Comparison of ENCODE assay signal across 21 mouse cellular contexts in genomic region chr7:117482701-117483100, GRCm38 (mm10).
DNase-seq lines count a peak whose midpoint lies in the region; ATAC-seq and TF ChIP-seq lines count a peak whose summit lies in the region.
"Had no signal": no experiment of that assay in that cellular context is flagged by ENCODE, and none has a peak within 500 bp of the region (broad histone marks: within the 10 kb centered on the region; RNA-seq: fewer than 3 reads in every experiment).

No protein-coding gene starts in this region.

- TF ChIP-seq CTCF in liver, postnatal 0 days (IDR thresholded peaks at IDR 0.05; ENCODE audit: low read depth) = peak; percentile 21; the same call in 1 of the 2 replicates
- TF ChIP-seq CTCF in CH12.LX (conservative IDR thresholded peaks at IDR 0.05 in 1 of 2, IDR thresholded peaks at IDR 0.05 in 1 of 2; ENCODE audit: low read depth in 2 of 2, low read length in 2 of 2) = peak in 1 of 2 experiments; percentile 19; a peak in 1 of 4 replicates

- no peak for TF ChIP-seq POLR2A in CH12.LX (IDR thresholded peaks at IDR 0.05; ENCODE audit: low read depth, low read length)

- dilution Hi-C loops in CH12.LX (cut with MboI; ENCODE audit: extremely low pct_ligation_motif_present, extremely low pct_unique_long_range_greater_than_20kb, low sequenced_read_pairs) = no loop called here

- TF ChIP-seq RAD21 in CH12.LX (IDR thresholded peaks at IDR 0.05; ENCODE audit: low read depth, low read length) = no peak; the same call in 1 of the 2 replicates

- H3K9ac ChIP-seq in liver, postnatal 0 days (replicated peaks) = no peak overlapping the region
- H3K9ac ChIP-seq in liver, embryonic 12.5 days = no peak overlapping the region
- H3K9ac ChIP-seq in CH12.LX (ENCODE audit: insufficient read depth, low read depth) = no peak overlapping the region
- no peak overlapping the region for H3K9ac ChIP-seq in forebrain, embryonic 11.5 days (ENCODE audit: low read length)
- H3K9ac ChIP-seq: embryonic facial prominence, embryonic 13.5 days; forebrain, embryonic 13.5 days; heart, embryonic 13.5 days; hindbrain, embryonic 12.5 days had no signal

- no peaks in the 10 kb centered on the region for H3K36me3 ChIP-seq in liver, postnatal 0 days (replicated peaks; ENCODE audit: insufficient read depth, low read length)
- no peaks in the 10 kb centered on the region for H3K36me3 ChIP-seq in liver, embryonic 12.5 days
- no peaks in the 10 kb centered on the region for H3K36me3 ChIP-seq in CH12.LX (replicated peaks in 1 of 2; ENCODE audit: control insufficient read depth in 1 of 2, insufficient read depth in 1 of 2, low read length in 1 of 2)
- no peaks in the 10 kb centered on the region for H3K36me3 ChIP-seq in megakaryocyte, embryonic 14.5 days (replicated peaks; ENCODE audit: low read length)
- H3K36me3 ChIP-seq in forebrain, embryonic 11.5 days (ENCODE audit: control insufficient read depth, insufficient read depth, low read length) = no peaks in the 10 kb centered on the region
- H3K36me3 ChIP-seq: embryonic facial prominence, embryonic 13.5 days; heart, embryonic 13.5 days; hindbrain, embryonic 12.5 days had no signal

- no peak overlapping the region for H3K4me2 ChIP-seq in liver, postnatal 0 days (ENCODE audit: low read depth, low read length)
- no peak overlapping the region for H3K4me2 ChIP-seq in liver, embryonic 12.5 days
- no peak overlapping the region for H3K4me2 ChIP-seq in CH12.LX (ENCODE audit: insufficient read depth, low read depth, poor library complexity, severe bottlenecking)
- no peak overlapping the region for H3K4me2 ChIP-seq in forebrain, embryonic 11.5 days (ENCODE audit: low read depth, low read length, severe bottlenecking)
- H3K4me2 ChIP-seq: embryonic facial prominence, embryonic 13.5 days; forebrain, embryonic 13.5 days; heart, embryonic 13.5 days; hindbrain, embryonic 12.5 days had no signal

- WGBS in liver, postnatal 0 days (ENCODE audit: insufficient replicate concordance) = 73% methylated on average over 2 of the region's 2 CpGs
- 63% methylated on average over 2 of the region's 2 CpGs for WGBS in liver, embryonic 12.5 days (ENCODE audit: insufficient replicate concordance)
- 89% methylated on average over 2 of the region's 2 CpGs for WGBS in forebrain, embryonic 11.5 days

- ATAC-seq in liver, postnatal 0 days = no peak
- ATAC-seq in liver, embryonic 12.5 days = no peak
- no peak for ATAC-seq in forebrain, embryonic 11.5 days (replicated peaks; ENCODE audit: low FRiP score)
- ATAC-seq: forebrain, embryonic 13.5 days; hindbrain, embryonic 16.5 days; inflammation-experienced regulatory T-cells, adult 6 months; intestine, postnatal 0 days had no signal

- no peaks in the 10 kb centered on the region for H3K79me2 ChIP-seq in CH12.LX (replicated peaks; ENCODE audit: control insufficient read depth, extremely low read depth, insufficient read depth, poor library complexity, severe bottlenecking)

- no peak for TF ChIP-seq EP300 in liver, postnatal 0 days (IDR thresholded peaks at IDR 0.05; ENCODE audit: low read depth)
- no peak for TF ChIP-seq EP300 in CH12.LX (IDR thresholded peaks at IDR 0.05; ENCODE audit: low read length)

- DNase-seq in adrenal gland, adult 2 months = peak; percentile 36
- DNase-seq in adrenal gland, adult 18-20 months (ENCODE audit: low spot score in 2 of 2) = no peak
- DNase-seq in liver, postnatal 0 days = no peak
- no peak for DNase-seq in CH12.LX (ENCODE audit: extremely low read depth)
- no peak for DNase-seq in urinary bladder, postnatal 36 days (ENCODE audit: low spot score in 2 of 2)
- no peak for DNase-seq in forebrain, embryonic 11.5 days (ENCODE audit: low spot score)
- DNase-seq: cerebellum, adult 11 months; cerebellum, adult 8-10 months; cerebellum, postnatal 25 days; gastrocnemius, adult 2 months; gastrocnemius, postnatal 25 days; heart, postnatal 36 days had no signal

- in situ Hi-C loops in CH12.LX (cut with MboI; ENCODE audit: low pct_ligation_motif_present, low pct_unique_long_range_greater_than_20kb, low sequenced_read_pairs) = loop anchor here (25.0 kb wide), 1 partner anchor 630 kb away; the partner anchor contains the start of gene Rps15a

- H3K4me1 ChIP-seq in liver, postnatal 0 days (ENCODE audit: insufficient read depth) = peaks cover 14% of the 10 kb centered on the region
- H3K4me1 ChIP-seq in liver, embryonic 12.5 days = no peaks in the 10 kb centered on the region
- peaks cover 9 to 35% of the 10 kb centered on the region in 2 experiments for H3K4me1 ChIP-seq in CH12.LX (ENCODE audit: control insufficient read depth in 1 of 2, insufficient read depth in 2 of 2)
- peaks cover 5% of the 10 kb centered on the region; the same call in 1 of the 2 replicates for H3K4me1 ChIP-seq in megakaryocyte, embryonic 14.5 days
- H3K4me1 ChIP-seq in forebrain, embryonic 11.5 days (replicated peaks; ENCODE audit: control insufficient read depth, insufficient read depth, low read length) = no peaks in the 10 kb centered on the region
- H3K4me1 ChIP-seq: heart, embryonic 13.5 days; hindbrain, embryonic 12.5 days had no signal

- H3K4me3 ChIP-seq in liver, postnatal 0 days (ENCODE audit: low read depth, low read length) = no peak overlapping the region
- no peak overlapping the region for H3K4me3 ChIP-seq in liver, embryonic 12.5 days
- H3K4me3 ChIP-seq in CH12.LX (replicated peaks in 1 of 3; ENCODE audit: low read depth in 2 of 3, low read length in 2 of 3, poor library complexity in 1 of 3) = no peak overlapping the region
- H3K4me3 ChIP-seq in megakaryocyte, embryonic 14.5 days (replicated peaks) = peak overlapping the region; percentile 1
- no peak overlapping the region for H3K4me3 ChIP-seq in forebrain, embryonic 11.5 days (ENCODE audit: low read depth, low read length)
- H3K4me3 ChIP-seq: embryonic facial prominence, embryonic 13.5 days; forebrain, embryonic 13.5 days; gastrocnemius, adult 2 months; heart, embryonic 13.5 days; hindbrain, embryonic 12.5 days had no signal

- no peaks in the 10 kb centered on the region for H3K9me3 ChIP-seq in liver, postnatal 0 days (ENCODE audit: low read length)
- H3K9me3 ChIP-seq in liver, embryonic 12.5 days (replicated peaks) = no peaks in the 10 kb centered on the region
- H3K9me3 ChIP-seq in CH12.LX (replicated peaks; ENCODE audit: low read length) = no peaks in the 10 kb centered on the region
- H3K9me3 ChIP-seq in megakaryocyte, embryonic 14.5 days = no peaks in the 10 kb centered on the region
- H3K9me3 ChIP-seq in forebrain, embryonic 11.5 days (ENCODE audit: control insufficient read depth, low read length) = no peaks in the 10 kb centered on the region
- H3K9me3 ChIP-seq: embryonic facial prominence, embryonic 13.5 days; forebrain, embryonic 13.5 days; heart, embryonic 13.5 days; hindbrain, embryonic 12.5 days had no signal

- 0 out of 2 replicates have a peak overlapping the region, but pooled peaks have one; percentile 44 for H3K27ac ChIP-seq in liver, postnatal 0 days (ENCODE audit: low read depth)
- H3K27ac ChIP-seq in liver, embryonic 12.5 days = no peak overlapping the region
- H3K27ac ChIP-seq in CH12.LX (ENCODE audit: insufficient read depth, low read depth) = no peak overlapping the region
- no peak overlapping the region for H3K27ac ChIP-seq in forebrain, embryonic 11.5 days (ENCODE audit: low read depth, low read length)
- H3K27ac ChIP-seq: embryonic facial prominence, embryonic 13.5 days; forebrain, embryonic 13.5 days; gastrocnemius, adult 2 months; heart, embryonic 13.5 days; hindbrain, embryonic 12.5 days had no signal

- H3K27me3 ChIP-seq in liver, postnatal 0 days (ENCODE audit: insufficient read depth, low read length) = no peaks in the 10 kb centered on the region
- no peaks in the 10 kb centered on the region for H3K27me3 ChIP-seq in liver, embryonic 12.5 days (replicated peaks)
- no peaks in the 10 kb centered on the region for H3K27me3 ChIP-seq in CH12.LX (replicated peaks)
- no peaks in the 10 kb centered on the region for H3K27me3 ChIP-seq in megakaryocyte, embryonic 14.5 days (replicated peaks)
- no peaks in the 10 kb centered on the region for H3K27me3 ChIP-seq in forebrain, embryonic 11.5 days (ENCODE audit: control insufficient read depth, insufficient read depth, low read length)
- H3K27me3 ChIP-seq: embryonic facial prominence, embryonic 13.5 days; forebrain, embryonic 13.5 days; heart, embryonic 13.5 days; hindbrain, embryonic 12.5 days had no signal

TF ChIP-seq in CH12.LX, 34 proteins besides CTCF, POLR2A, EP300 and RAD21:
- TF ChIP-seq SMC3 (IDR thresholded peaks at IDR 0.05; ENCODE audit: low read depth, low read length) (0 out of 2 replicates have a peak, but pooled peaks have one; percentile 4), MEF2A (IDR thresholded peaks at IDR 0.05; ENCODE audit: borderline replicate concordance, low read depth, low read length) (no peak)
TF ChIP-seq in CH12.LX: peak in this region for 1.
